Mouse (Mus musculus): Measurements from ENCODE around the gene Metap1d. TPM values are rescaled to one million over a fixed set of nuclear protein-coding genes. Genes with fewer than 3 reads are reported as not detected.

Metap1d gene
- polyA plus RNA-seq, 1 experiment from 2014 or later, result 35.7 TPM

DNA sequence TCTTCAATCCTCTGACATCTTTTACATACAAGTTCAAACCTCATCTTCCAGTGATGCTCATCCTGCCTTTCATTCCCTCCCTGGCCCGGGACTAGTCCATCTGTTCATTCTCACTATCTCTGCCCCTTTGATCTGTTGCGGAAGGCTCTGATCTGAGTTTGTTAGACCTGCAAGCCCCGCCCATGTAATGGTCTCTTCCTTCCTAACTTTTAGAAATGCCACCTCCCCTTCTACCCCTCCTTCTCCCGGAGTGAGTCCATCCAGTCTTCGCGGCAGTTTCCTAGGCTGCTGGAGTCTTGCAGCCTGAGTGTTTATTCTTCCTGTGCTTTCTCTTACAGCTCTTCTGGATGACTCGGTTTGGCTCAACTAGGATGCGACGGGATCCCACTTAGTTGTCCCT lies 113.4 kb downstream of the Metap1d start:
- H3K9ac ChIP-seq, result no peak overlapping the region
- H3K9me3 ChIP-seq, result no peaks in the 10 kb centered on the region
- no peaks in the 10 kb centered on the region for H3K36me3 ChIP-seq (replicated peaks)
- H3K4me3 ChIP-seq, result no peak overlapping the region
- H3K4me1 ChIP-seq, result no peaks in the 10 kb centered on the region
- no peaks in the 10 kb centered on the region for H3K27me3 ChIP-seq (replicated peaks)
- no peak overlapping the region for H3K4me2 ChIP-seq
- H3K27ac ChIP-seq, result no peak overlapping the region
- 85% methylated on average over 9 of the region's 9 CpGs for WGBS
- ATAC-seq (replicated peaks), result no peak

DNA sequence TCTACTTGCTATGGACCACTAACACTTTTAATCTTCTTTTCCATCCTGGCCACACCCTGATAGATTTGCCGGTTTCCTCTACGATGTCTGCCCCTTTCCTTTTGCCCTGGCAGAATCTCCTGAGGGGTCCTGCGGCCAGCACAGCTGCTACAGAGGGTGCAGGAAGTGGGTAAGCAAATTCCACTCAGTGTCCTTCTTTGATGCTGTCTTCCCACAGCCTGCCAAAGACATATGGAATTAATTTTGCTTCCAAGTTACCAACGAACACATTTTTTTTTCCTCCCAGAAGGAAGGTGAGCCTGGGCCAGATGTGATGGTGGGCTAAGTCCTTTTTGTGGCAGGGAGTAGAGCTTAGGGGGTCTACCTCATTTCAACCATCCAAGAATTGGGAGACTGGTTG lies 120.7 kb downstream of the Metap1d start:
- Histone ChIP-seq H3K27me3 (replicated peaks) (no peaks in the 10 kb centered on the region), H3K36me3 (replicated peaks) (no peaks in the 10 kb centered on the region), H3K4me3 (no peak overlapping the region), H3K27ac (no peak overlapping the region), H3K9ac (no peak overlapping the region), H3K9me3 (no peaks in the 10 kb centered on the region), H3K4me2 (no peak overlapping the region), H3K4me1 (no peaks in the 10 kb centered on the region)
- no peak for ATAC-seq (replicated peaks)
- 67% methylated on average over 4 of the region's 4 CpGs for WGBS

Other genes with a start within 250 kb of the Metap1d start
- 171 and 181 TPM in 2 replicates for gene Dync1i2, start 241.6 kb upstream of the Metap1d start, polyA plus RNA-seq (2015; fragmentation: Nextera tagmentation; extraction: Ambion mirVana)
- 101 and 109 TPM in 2 replicates for gene Slc25a12, start 85.5 kb upstream of the Metap1d start, polyA plus RNA-seq (2015; fragmentation: Nextera tagmentation; extraction: Ambion mirVana)
- 42.2 and 45.7 TPM in 2 replicates for gene Hat1, start 64.3 kb upstream of the Metap1d start, polyA plus RNA-seq (2015; fragmentation: Nextera tagmentation; extraction: Ambion mirVana)
- gene Dlx1, start 74.8 kb downstream of the Metap1d start, polyA plus RNA-seq (2015; fragmentation: Nextera tagmentation; extraction: Ambion mirVana), result 44.3 and 55.9 TPM in 2 replicates
- gene Dlx2, start 93.5 kb downstream of the Metap1d start, polyA plus RNA-seq (2015; fragmentation: Nextera tagmentation; extraction: Ambion mirVana), result 8.0 and 10.7 TPM in 2 replicates